Comparison of ENCODE assay signal across 14 mouse cellular contexts in the genomic region with DNA sequence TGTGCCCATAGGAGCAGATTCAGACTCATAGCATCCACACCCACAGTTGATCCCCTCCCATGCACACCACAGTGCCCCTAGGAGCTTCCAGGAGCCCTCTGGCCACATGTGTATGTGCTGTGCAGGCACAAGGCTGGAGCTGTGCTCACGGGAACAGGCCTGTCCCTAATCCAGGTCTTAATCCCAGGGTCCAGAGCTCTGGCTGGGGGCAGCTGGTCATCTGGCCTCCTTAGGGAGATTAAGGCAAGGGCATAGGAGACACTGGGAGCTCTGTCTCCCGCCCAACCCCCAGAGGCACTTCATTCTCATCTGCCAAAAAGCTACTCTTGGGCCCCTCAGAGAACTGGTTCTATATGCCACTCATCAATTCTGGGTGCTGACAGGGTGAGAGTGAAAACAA. TPM values are rescaled to one million over a fixed set of nuclear protein-coding genes. Genes with fewer than 3 reads are reported as not detected.
A peak's percentile ranks its signal among the peaks of the same experiment; 100 is the strongest.
DNase-seq lines count a peak whose midpoint lies in the region; ATAC-seq and TF ChIP-seq lines count a peak whose summit lies in the region.
"Had no signal": no experiment of that assay in that cellular context is flagged by ENCODE, and none has a peak within 500 bp of the region (broad histone marks: within the 10 kb centered on the region; RNA-seq: fewer than 3 reads in every experiment).

No protein-coding gene starts in this region.

- no peak overlapping the region for H3K4me3 ChIP-seq in forebrain, embryonic 13.5 days
- H3K4me3 ChIP-seq in forebrain, embryonic 12.5 days (replicated peaks), result no peak overlapping the region
- H3K4me3 ChIP-seq in layer of hippocampus, adult 2 months, result no peak overlapping the region
- H3K4me3 ChIP-seq in embryonic facial prominence, embryonic 10.5 days, result no peak overlapping the region
- no peak overlapping the region for H3K4me3 ChIP-seq in limb, embryonic 10.5 days
- H3K4me3 ChIP-seq in liver, postnatal 0 days (ENCODE audit: low read depth, low read length), result no peak overlapping the region
- H3K4me3 ChIP-seq: limb, embryonic 15.5 days had no signal

- TF ChIP-seq EP300 in liver, postnatal 0 days (IDR thresholded peaks at IDR 0.05; ENCODE audit: low read depth), result no peak

- H3K27me3 ChIP-seq in forebrain, embryonic 13.5 days, result no peaks in the 10 kb centered on the region
- peaks cover 5% of the 10 kb centered on the region; the same call in 1 of the 2 replicates for H3K27me3 ChIP-seq in forebrain, embryonic 12.5 days
- no peaks in the 10 kb centered on the region for H3K27me3 ChIP-seq in embryonic facial prominence, embryonic 10.5 days (replicated peaks; ENCODE audit: low read depth, poor library complexity, severe bottlenecking)
- no peaks in the 10 kb centered on the region for H3K27me3 ChIP-seq in limb, embryonic 10.5 days (ENCODE audit: low read depth, poor library complexity, severe bottlenecking)
- no peaks in the 10 kb centered on the region for H3K27me3 ChIP-seq in liver, postnatal 0 days (ENCODE audit: insufficient read depth, low read length)
- H3K27me3 ChIP-seq: limb, embryonic 15.5 days had no signal

- peak overlapping the region; percentile 93; the same call in 1 of the 2 replicates for H3K27ac ChIP-seq in forebrain, embryonic 13.5 days
- no peak overlapping the region for H3K27ac ChIP-seq in forebrain, embryonic 12.5 days
- H3K27ac ChIP-seq in layer of hippocampus, adult 2 months, result peak overlapping the region; percentile 86
- 0 out of 2 replicates have a peak overlapping the region, but pooled peaks have one; percentile 7 for H3K27ac ChIP-seq in embryonic facial prominence, embryonic 10.5 days (replicated peaks)
- H3K27ac ChIP-seq in limb, embryonic 10.5 days, result peak overlapping the region; percentile 17; the same call in 1 of the 2 replicates
- no peak overlapping the region for H3K27ac ChIP-seq in liver, postnatal 0 days (ENCODE audit: low read depth)
- H3K27ac ChIP-seq: limb, embryonic 15.5 days had no signal

- H3K9ac ChIP-seq in forebrain, embryonic 13.5 days, result no peak overlapping the region
- H3K9ac ChIP-seq in forebrain, embryonic 12.5 days, result no peak overlapping the region
- H3K9ac ChIP-seq in liver, postnatal 0 days (replicated peaks), result no peak overlapping the region
- H3K9ac ChIP-seq: limb, embryonic 15.5 days had no signal

- no peak for TF ChIP-seq CTCF in layer of hippocampus, adult 2 months (conservative IDR thresholded peaks at IDR 0.05)
- TF ChIP-seq CTCF in liver, postnatal 0 days (IDR thresholded peaks at IDR 0.05; ENCODE audit: low read depth), result no peak

- 73% methylated on average over 2 of the region's 2 CpGs for WGBS in forebrain, embryonic 13.5 days
- WGBS in forebrain, embryonic 12.5 days, result 79% methylated on average over 2 of the region's 2 CpGs
- WGBS in embryonic facial prominence, embryonic 10.5 days, result 74% methylated on average over 2 of the region's 2 CpGs
- 78% methylated on average over 2 of the region's 2 CpGs for WGBS in limb, embryonic 10.5 days
- WGBS in liver, postnatal 0 days (ENCODE audit: insufficient replicate concordance), result 79% methylated on average over 2 of the region's 2 CpGs

- H3K9me3 ChIP-seq in forebrain, embryonic 13.5 days (replicated peaks), result no peaks in the 10 kb centered on the region
- no peaks in the 10 kb centered on the region for H3K9me3 ChIP-seq in forebrain, embryonic 12.5 days
- no peaks in the 10 kb centered on the region for H3K9me3 ChIP-seq in embryonic facial prominence, embryonic 10.5 days
- H3K9me3 ChIP-seq in limb, embryonic 10.5 days (replicated peaks), result no peaks in the 10 kb centered on the region
- H3K9me3 ChIP-seq in liver, postnatal 0 days (ENCODE audit: low read length), result no peaks in the 10 kb centered on the region
- H3K9me3 ChIP-seq: limb, embryonic 15.5 days had no signal

- H3K36me3 ChIP-seq in forebrain, embryonic 13.5 days (ENCODE audit: poor library complexity, severe bottlenecking), result no peaks in the 10 kb centered on the region
- no peaks in the 10 kb centered on the region for H3K36me3 ChIP-seq in forebrain, embryonic 12.5 days (replicated peaks)
- H3K36me3 ChIP-seq in embryonic facial prominence, embryonic 10.5 days (replicated peaks), result peaks cover 5% of the 10 kb centered on the region
- peaks cover 27% of the 10 kb centered on the region for H3K36me3 ChIP-seq in limb, embryonic 10.5 days
- no peaks in the 10 kb centered on the region for H3K36me3 ChIP-seq in liver, postnatal 0 days (replicated peaks; ENCODE audit: insufficient read depth, low read length)

- peaks cover 66% of the 10 kb centered on the region for H3K4me1 ChIP-seq in forebrain, embryonic 13.5 days
- H3K4me1 ChIP-seq in forebrain, embryonic 12.5 days, result peaks cover 63% of the 10 kb centered on the region
- peaks cover 87% of the 10 kb centered on the region for H3K4me1 ChIP-seq in embryonic facial prominence, embryonic 10.5 days
- peaks cover 69% of the 10 kb centered on the region for H3K4me1 ChIP-seq in limb, embryonic 10.5 days
- H3K4me1 ChIP-seq in liver, postnatal 0 days (ENCODE audit: insufficient read depth), result peaks cover 3% of the 10 kb centered on the region; the same call in 1 of the 2 replicates

- ATAC-seq in forebrain, embryonic 13.5 days, result no peak
- ATAC-seq in forebrain, embryonic 12.5 days (ENCODE audit: low FRiP score), result no peak
- ATAC-seq in liver, postnatal 0 days, result no peak

- no peak for DNase-seq in layer of hippocampus, adult 2 months (ENCODE audit: low spot score in 2 of 2)
- no peak for DNase-seq in layer of hippocampus, postnatal 10 days (ENCODE audit: low spot score in 2 of 2)
- DNase-seq in embryonic facial prominence, embryonic 10.5 days (ENCODE audit: low spot score), result no peak
- no peak for DNase-seq in limb, embryonic 10.5 days (ENCODE audit: low spot score)
- DNase-seq in yolk sac, embryonic 10.5 days (ENCODE audit: low spot score), result no peak
- no peak for DNase-seq in liver, postnatal 0 days
- DNase-seq: adrenal gland, adult 2 months; cerebellum, postnatal 25 days; kidney, adult 2 months; kidney, postnatal 25 days; right cerebral cortex, adult 18-20 months had no signal

- no peak overlapping the region for H3K4me2 ChIP-seq in forebrain, embryonic 13.5 days
- no peak overlapping the region for H3K4me2 ChIP-seq in forebrain, embryonic 12.5 days
- H3K4me2 ChIP-seq in liver, postnatal 0 days (ENCODE audit: low read depth, low read length), result no peak overlapping the region
- H3K4me2 ChIP-seq: limb, embryonic 15.5 days had no signal

RNA-seq across cellular contexts. Expression of gene Sdc3, which starts 11.3 kb away (rescaled TPM):
- 36.1 and 41.9 TPM in 2 replicates for polyA plus RNA-seq in forebrain, embryonic 13.5 days (2015; fragmentation: Nextera tagmentation; extraction: Ambion mirVana)
- 37.4 and 44.3 TPM in 2 replicates for polyA plus RNA-seq in forebrain, embryonic 12.5 days (2016; fragmentation: Nextera tagmentation; extraction: Ambion mirVana)
- total RNA-seq in layer of hippocampus, adult 2 months (2021), result 100 to 1,000 TPM; 130 to 140 TPM
- 100 to 1,000 TPM; 368 to 378 TPM for total RNA-seq in layer of hippocampus, postnatal 10 days (2021)
- 31.9 and 32.8 TPM in 2 replicates for polyA plus RNA-seq in embryonic facial prominence, embryonic 10.5 days (2016; fragmentation: Nextera tagmentation; extraction: Ambion mirVana)
- polyA plus RNA-seq in limb, embryonic 10.5 days (2016; fragmentation: Nextera tagmentation; extraction: Ambion mirVana), result 26.7 and 38.1 TPM in 2 replicates
- 8.7 TPM in 2 replicates for polyA plus RNA-seq in liver, postnatal 0 days (2015; fragmentation: Nextera tagmentation; extraction: Ambion mirVana)

Comparison
In these comparisons a context has a peak if more than half of its experiments do, and no peak if none do; other contexts are left out.
1. H3K27ac ChIP-seq: peak in forebrain, embryonic 13.5 days (single experiment), layer of hippocampus, adult 2 months (single experiment), embryonic facial prominence, embryonic 10.5 days (single experiment) and limb, embryonic 10.5 days (single experiment); none in forebrain, embryonic 12.5 days (single experiment) and liver, postnatal 0 days (single experiment).